Mouse (Mus musculus) kidney, postnatal 0 days (tissue): ENCODE measurements around the gene Tspan4. TPM values are rescaled to one million over a fixed set of nuclear protein-coding genes. Genes with fewer than 3 reads are reported as not detected.

Experiments used
- ATAC-seq: fragments of 200-750 bp; cut with Nextera tagmentation; replicated peaks from 2 replicates; pipeline ENCODE4 v1.8.0; 2017; ENCODE audit warnings: low read depth, moderate number of reproducible peaks, moderate TSS enrichment, moderate library complexity; ENCODE audit not compliant: low FRiP score
- DNase-seq: peaks from one replicate; pipeline ENCODE4 v3.0.0-alpha.2; 2016; ENCODE audit warnings: low spot score
- H3K27ac ChIP-seq: fragments of 300-500 bp; sonication (generic); 2 replicates; pipeline ENCODE4 v1.5.1; 2014; ENCODE audit warnings: mild to moderate bottlenecking
- H3K27me3 ChIP-seq: fragments of 300-500 bp; sonication (generic); 2 replicates; pipeline ENCODE4 v1.6.1; 2014; ENCODE audit warnings: low read length, mixed read lengths; ENCODE audit not compliant: insufficient read depth
- H3K36me3 ChIP-seq: fragments of 300-500 bp; sonication (generic); 2 replicates; pipeline ENCODE4 v1.6.1; 2014; ENCODE audit warnings: low read length, mixed read lengths; ENCODE audit not compliant: insufficient read depth
- H3K4me1 ChIP-seq: fragments of 300-500 bp; sonication (generic); replicated peaks from 2 replicates; pipeline ENCODE4 v1.6.1; 2014; ENCODE audit warnings: antibody characterized with exemption, low read length, mixed read lengths; ENCODE audit not compliant: insufficient read depth
- H3K4me2 ChIP-seq: fragments of 300-500 bp; sonication (generic); 2 replicates; pipeline ENCODE4 v1.6.1; 2014; ENCODE audit warnings: mild to moderate bottlenecking, low read length, moderate library complexity, mixed read lengths
- H3K4me3 ChIP-seq: fragments of 300-500 bp; sonication (generic); replicated peaks from 2 replicates; pipeline ENCODE4 v1.5.1; 2014; ENCODE audit warnings: low read depth, low read length
- H3K9ac ChIP-seq: fragments of 300-500 bp; sonication (generic); 2 replicates; pipeline ENCODE4 v1.6.1; 2014; ENCODE audit warnings: low read depth, low read length
- H3K9me3 ChIP-seq: fragments of 300-500 bp; sonication (generic); replicated peaks from 2 replicates; pipeline ENCODE4 v1.6.1; 2016; ENCODE audit warnings: low read length, inconsistent platforms, mixed read lengths
- CTCF ChIP-seq: IDR thresholded peaks from 2 replicates; pipeline ENCODE4 v1.5.1; 2016; ENCODE audit warnings: antibody characterized with exemption, low read depth, mild to moderate bottlenecking, moderate library complexity
- WGBS: fragments of 180-500 bp; shearing (Covaris S2); extraction: QIAGEN DNeasy Blood & Tissue Kit; methylation state at CpG from one replicate; pipeline ENCODE4 v1.1.7; 2014; 5-methylcytosine and 5-hydroxymethylcytosine counted together
- polyA plus RNA-seq: library from polyadenylated mRNA; unstranded; fragments of >200 nt; fragmentation: Nextera tagmentation; extraction: Ambion mirVana; gene quantifications from 2 replicates; pipeline ENCODE4 v1.2.1, GENCODE M21; 2015

Gene Tspan4
- polyA plus RNA-seq, 1 experiment from 2014 or later, result 115 TPM

DNA sequence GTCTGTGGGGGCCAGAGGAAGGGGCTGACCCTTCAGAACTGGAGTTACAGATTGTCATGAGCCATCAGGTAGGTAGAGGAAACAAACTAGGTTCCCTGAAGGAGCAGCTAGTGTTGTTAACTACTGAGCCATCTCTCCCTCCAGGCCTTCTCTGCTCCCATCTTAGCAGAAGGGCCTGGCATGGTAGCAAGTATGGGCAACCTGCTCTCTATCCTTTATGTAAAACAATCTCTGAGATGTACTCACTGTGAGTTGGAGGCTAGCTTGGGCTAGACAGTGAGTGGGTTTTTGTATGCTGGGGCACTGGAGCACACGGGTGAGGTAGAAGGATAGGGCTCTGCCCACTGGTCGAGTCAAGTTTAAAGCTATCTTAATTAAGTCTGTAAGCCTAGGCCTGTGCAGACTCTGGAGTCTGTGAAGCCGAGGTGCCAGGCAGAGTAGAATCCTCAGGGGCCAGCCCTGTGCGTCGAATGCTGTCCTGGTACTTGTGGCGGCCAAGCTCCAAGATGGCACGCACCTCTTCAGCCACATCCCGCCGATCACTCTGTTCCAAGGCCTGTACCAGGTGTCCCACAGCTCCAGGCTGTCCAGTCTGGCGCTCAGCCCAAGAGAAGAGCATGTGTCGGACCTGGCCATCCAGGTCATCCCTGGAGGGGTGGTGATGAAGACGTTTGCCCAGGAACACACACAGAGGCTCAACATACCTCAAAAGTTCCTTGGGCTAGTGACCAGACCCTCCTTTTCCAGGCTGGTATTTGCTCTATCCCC, 36.7 kb upstream of the Tspan4 start:
- H3K9me3 ChIP-seq, result no peaks in the 10 kb centered on the region
- no peak overlapping the region for H3K9ac ChIP-seq
- peaks cover 6% of the 10 kb centered on the region; the same call in 1 of the 2 replicates for H3K36me3 ChIP-seq

DNA sequence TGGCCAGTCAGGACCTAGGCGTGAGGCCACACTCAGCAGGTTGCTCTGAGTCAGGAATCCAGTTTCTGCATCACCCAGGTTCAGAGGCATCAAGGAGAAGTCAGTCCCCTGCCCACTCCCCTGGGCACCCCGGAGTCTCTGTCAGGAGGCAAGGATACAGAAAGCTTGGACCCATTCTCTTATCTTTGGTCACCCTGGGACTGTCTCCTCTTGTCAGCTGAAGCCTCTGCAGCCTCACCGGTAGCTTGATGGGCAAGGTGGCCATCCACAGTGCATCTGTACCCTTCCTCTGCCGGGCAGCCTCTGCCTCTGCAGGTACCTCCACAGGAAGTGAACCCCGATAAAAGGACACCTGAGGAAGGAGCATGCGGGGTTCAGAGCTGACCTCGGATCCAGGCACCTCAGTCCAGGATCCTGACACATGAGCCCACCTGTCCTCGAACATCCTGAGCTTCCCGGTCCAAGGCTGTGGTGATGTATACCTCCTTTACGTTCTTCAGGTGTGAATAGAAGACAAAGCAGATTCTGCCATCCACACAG, 35.8 kb upstream of the Tspan4 start:
- Histone ChIP-seq H3K27ac (no peak overlapping the region), H3K9ac (no peak overlapping the region), H3K36me3 (peaks cover 5% of the 10 kb centered on the region; the same call in 1 of the 2 replicates), H3K9me3 (no peaks in the 10 kb centered on the region), H3K4me3 (no peak overlapping the region), H3K4me2 (no peak overlapping the region), H3K27me3 (no peaks in the 10 kb centered on the region), H3K4me1 (peaks cover 35% of the 10 kb centered on the region)
- DNase-seq (no peak), ATAC-seq (no peak)
- WGBS, result 92% methylated on average over 10 of the region's 10 CpGs
- no peak for TF ChIP-seq CTCF

More for the DNA sequence above, 36.7 kb upstream of the Tspan4 start:
- H3K4me2 ChIP-seq, result no peak overlapping the region
- TF ChIP-seq CTCF, result no peak
- 92% methylated on average over 12 of the region's 12 CpGs for WGBS
- H3K4me1 ChIP-seq, result peaks cover 32% of the 10 kb centered on the region
- H3K4me3 ChIP-seq, result no peak overlapping the region
- no peak for DNase-seq
- no peaks in the 10 kb centered on the region for H3K27me3 ChIP-seq
- ATAC-seq, result no peak
- no peak overlapping the region for H3K27ac ChIP-seq

DNA sequence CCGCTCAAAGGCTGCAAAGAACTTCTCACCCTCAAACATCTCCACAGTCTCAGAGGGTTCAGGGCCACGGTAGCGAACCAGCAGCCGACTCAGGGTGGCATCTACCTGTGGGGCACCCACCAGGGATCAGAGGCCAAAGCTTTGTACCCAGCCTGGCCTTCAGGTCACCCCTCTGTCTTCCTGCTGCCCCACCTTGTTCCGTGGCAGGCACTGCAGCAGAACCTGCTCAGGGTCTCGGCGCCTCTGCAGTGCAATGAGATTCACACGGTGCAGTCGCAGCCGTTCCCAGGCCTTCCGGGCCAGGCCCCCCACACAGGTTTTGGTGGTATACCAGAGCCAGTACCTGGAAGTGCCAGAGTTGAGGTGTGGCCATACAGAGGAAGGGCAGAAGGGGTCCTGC, 35.2 kb upstream of the Tspan4 start:
- DNase-seq, result no peak
- 96% methylated on average over 11 of the region's 11 CpGs for WGBS
- Histone ChIP-seq H3K4me1 (peaks cover 30% of the 10 kb centered on the region), H3K27ac (no peak overlapping the region), H3K36me3 (peaks cover 5% of the 10 kb centered on the region; the same call in 1 of the 2 replicates), H3K9ac (no peak overlapping the region), H3K4me2 (no peak overlapping the region), H3K9me3 (no peaks in the 10 kb centered on the region), H3K27me3 (no peaks in the 10 kb centered on the region), H3K4me3 (no peak overlapping the region)
- TF ChIP-seq CTCF, result no peak
- no peak for ATAC-seq

DNA sequence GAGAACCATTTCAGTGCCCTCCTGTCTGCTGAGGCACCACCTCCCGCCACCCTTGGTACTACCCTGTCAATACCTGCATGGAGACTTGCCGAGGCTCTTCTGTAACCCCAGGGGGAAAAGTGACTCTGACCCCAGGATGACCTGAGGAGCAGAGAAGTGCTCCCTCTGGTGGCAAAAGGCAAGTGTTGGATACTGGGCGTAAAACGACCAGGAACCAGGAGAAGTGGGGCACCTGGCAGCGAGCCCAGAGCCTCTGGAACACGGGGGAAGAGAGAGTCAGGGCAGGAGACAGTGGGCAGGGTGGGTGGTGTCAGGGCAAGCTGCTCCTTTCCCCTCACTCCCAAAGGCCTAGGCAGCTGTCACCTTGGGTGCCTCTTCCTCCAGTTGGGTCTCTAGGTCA, 34.4 kb upstream of the Tspan4 start:
- 30% methylated on average over 6 of the region's 6 CpGs for WGBS
- Histone ChIP-seq H3K36me3 (peaks cover 5% of the 10 kb centered on the region; the same call in 1 of the 2 replicates), H3K27me3 (no peaks in the 10 kb centered on the region), H3K9me3 (no peaks in the 10 kb centered on the region), H3K4me3 (no peak overlapping the region), H3K4me1 (peaks cover 26% of the 10 kb centered on the region), H3K9ac (no peak overlapping the region), H3K27ac (no peak overlapping the region), H3K4me2 (no peak overlapping the region)
- DNase-seq (no peak), ATAC-seq (no peak)
- peak; percentile 82 for TF ChIP-seq CTCF

DNA sequence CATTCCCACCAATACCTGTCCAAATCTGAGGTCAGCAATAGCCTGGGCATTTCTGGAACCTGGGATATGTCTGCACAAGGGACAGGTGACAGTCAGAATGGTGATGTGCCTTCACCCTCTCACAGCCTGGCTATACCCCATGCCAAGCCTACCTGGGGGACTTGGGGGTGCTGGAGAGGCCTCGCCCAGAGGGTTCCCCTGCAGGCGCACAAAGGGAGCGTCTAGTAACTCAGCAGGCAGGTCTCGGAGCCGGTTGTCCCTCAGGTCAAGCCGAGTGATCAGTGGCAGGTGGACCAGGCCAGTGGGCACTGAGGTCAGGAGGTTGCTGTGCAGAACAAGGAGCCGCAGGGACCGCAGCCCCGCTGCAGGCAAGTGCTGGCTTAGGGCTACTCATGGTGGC, 33.6 kb upstream of the Tspan4 start:
- Histone ChIP-seq H3K27me3 (no peaks in the 10 kb centered on the region), H3K27ac (no peak overlapping the region), H3K4me3 (no peak overlapping the region), H3K4me2 (no peak overlapping the region), H3K4me1 (peaks cover 23% of the 10 kb centered on the region), H3K9me3 (no peaks in the 10 kb centered on the region), H3K36me3 (peaks cover 5% of the 10 kb centered on the region; the same call in 1 of the 2 replicates), H3K9ac (no peak overlapping the region)
- WGBS, result 86% methylated on average over 9 of the region's 9 CpGs
- no peak for TF ChIP-seq CTCF
- no peak for ATAC-seq
- DNase-seq, result no peak

DNA sequence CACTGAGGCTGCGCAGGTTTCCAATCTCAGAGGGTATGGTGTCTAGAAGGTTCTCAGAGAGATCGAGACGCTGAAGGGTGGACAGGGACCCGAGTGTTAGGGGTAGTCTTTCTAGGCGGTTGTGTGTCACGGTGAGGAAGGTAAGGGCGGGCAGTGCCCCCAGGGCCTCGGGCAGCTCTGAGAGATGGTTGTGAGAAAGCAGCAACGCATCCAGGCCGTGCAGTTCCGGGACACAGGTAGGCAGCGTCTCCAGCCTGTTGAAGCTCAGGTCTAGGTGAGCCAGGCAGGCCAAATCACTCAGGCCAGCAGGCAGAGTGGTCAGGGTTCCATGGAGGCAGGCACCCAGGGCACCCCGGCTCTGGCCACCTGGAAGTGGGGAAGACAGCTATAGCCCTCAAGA, 32.8 kb upstream of the Tspan4 start:
- TF ChIP-seq CTCF, result no peak

More for the DNA sequence above, 32.8 kb upstream of the Tspan4 start:
- ATAC-seq (no peak), DNase-seq (no peak)
- Histone ChIP-seq H3K36me3 (peaks cover 5% of the 10 kb centered on the region; the same call in 1 of the 2 replicates), H3K27ac (no peak overlapping the region), H3K4me3 (no peak overlapping the region), H3K4me2 (peak overlapping the region; percentile 88; the same call in 1 of the 2 replicates), H3K4me1 (peaks cover 18% of the 10 kb centered on the region; the same call in 1 of the 2 replicates), H3K9me3 (no peaks in the 10 kb centered on the region), H3K9ac (peak overlapping the region; percentile 61; the same call in 1 of the 2 replicates), H3K27me3 (no peaks in the 10 kb centered on the region)
- WGBS, result 89% methylated on average over 13 of the region's 13 CpGs
